Mouse (Mus musculus): ENCODE data around the gene Slco2a1. TPM values are rescaled to one million over a fixed set of nuclear protein-coding genes. Genes with fewer than 3 reads are reported as not detected.

Slco2a1 gene
- polyA plus RNA-seq, 1 experiment from 2014 or later: 0.31 TPM

GRCm38 (mm10) chr9:103038705-103039104 is 50.2 kb downstream of the Slco2a1 start:
- Histone ChIP-seq H3K27ac (ENCODE audit: low read depth, low read length) (no peak overlapping the region), H3K4me2 (no peak overlapping the region), H3K9me3 (ENCODE audit: control insufficient read depth, low read length) (no peaks in the 10 kb centered on the region), H3K9ac (ENCODE audit: low read length) (no peak overlapping the region), H3K27me3 (ENCODE audit: control insufficient read depth, insufficient read depth, low read length) (no peaks in the 10 kb centered on the region), H3K4me1 (ENCODE audit: control insufficient read depth, insufficient read depth, low read length) (no peaks in the 10 kb centered on the region), H3K4me3 (ENCODE audit: low read depth, low read length) (no peak overlapping the region), H3K36me3 (ENCODE audit: control insufficient read depth, insufficient read depth, low read length) (no peaks in the 10 kb centered on the region)
- ATAC-seq (ENCODE audit: low FRiP score) (no peak), DNase-seq (ENCODE audit: low spot score, missing footprints) (no peak)
- 86% methylated on average over 7 of the region's 7 CpGs for WGBS

- no peak overlapping the region for H3K27ac ChIP-seq (ENCODE audit: low read depth, low read length)
- WGBS: 90% methylated on average over 2 of the region's 2 CpGs
- DNase-seq (ENCODE audit: low spot score, missing footprints) (no peak), ATAC-seq (ENCODE audit: low FRiP score) (no peak)
- no peak overlapping the region for H3K4me3 ChIP-seq (ENCODE audit: low read depth, low read length)
- H3K36me3 ChIP-seq (ENCODE audit: control insufficient read depth, insufficient read depth, low read length): no peaks in the 10 kb centered on the region
- no peaks in the 10 kb centered on the region for H3K9me3 ChIP-seq (ENCODE audit: control insufficient read depth, low read length)
- H3K4me2 ChIP-seq: no peak overlapping the region
- H3K9ac ChIP-seq (ENCODE audit: low read length): no peak overlapping the region
- H3K27me3 ChIP-seq (ENCODE audit: control insufficient read depth, insufficient read depth, low read length): no peaks in the 10 kb centered on the region
- no peaks in the 10 kb centered on the region for H3K4me1 ChIP-seq (ENCODE audit: control insufficient read depth, insufficient read depth, low read length)
Observed at GRCm38 (mm10) chr9:103040581-103040980, 52.1 kb downstream of the Slco2a1 start.

GRCm38 (mm10) chr9:103045406-103045805 is 56.9 kb downstream of the Slco2a1 start:
- no peak for DNase-seq (ENCODE audit: low spot score, missing footprints)
- Histone ChIP-seq H3K36me3 (ENCODE audit: control insufficient read depth, insufficient read depth, low read length) (no peaks in the 10 kb centered on the region), H3K27ac (ENCODE audit: low read depth, low read length) (no peak overlapping the region), H3K4me2 (no peak overlapping the region), H3K27me3 (ENCODE audit: control insufficient read depth, insufficient read depth, low read length) (no peaks in the 10 kb centered on the region), H3K9me3 (ENCODE audit: control insufficient read depth, low read length) (no peaks in the 10 kb centered on the region), H3K4me1 (ENCODE audit: control insufficient read depth, insufficient read depth, low read length) (no peaks in the 10 kb centered on the region), H3K4me3 (ENCODE audit: low read depth, low read length) (no peak overlapping the region), H3K9ac (ENCODE audit: low read length) (no peak overlapping the region)
- 75% methylated on average over 1 of the region's 1 CpGs for WGBS
- no peak for ATAC-seq (ENCODE audit: low FRiP score)

- Histone ChIP-seq H3K4me1 (ENCODE audit: control insufficient read depth, insufficient read depth, low read length) (no peaks in the 10 kb centered on the region), H3K36me3 (ENCODE audit: control insufficient read depth, insufficient read depth, low read length) (no peaks in the 10 kb centered on the region), H3K9me3 (ENCODE audit: control insufficient read depth, low read length) (no peaks in the 10 kb centered on the region), H3K9ac (ENCODE audit: low read length) (no peak overlapping the region), H3K27ac (ENCODE audit: low read depth, low read length) (no peak overlapping the region), H3K4me3 (ENCODE audit: low read depth, low read length) (no peak overlapping the region), H3K27me3 (ENCODE audit: control insufficient read depth, insufficient read depth, low read length) (no peaks in the 10 kb centered on the region), H3K4me2 (no peak overlapping the region)
- ATAC-seq (ENCODE audit: low FRiP score) (no peak), DNase-seq (ENCODE audit: low spot score, missing footprints) (peak; percentile 26)
- 89% methylated on average over 7 of the region's 7 CpGs for WGBS
Observed at GRCm38 (mm10) chr9:103049049-103049511, 60.6 kb downstream of the Slco2a1 start.

GRCm38 (mm10) chr9:103053829-103054228 is 65.3 kb downstream of the Slco2a1 start:
- H3K27ac ChIP-seq (ENCODE audit: low read depth, low read length): no peak overlapping the region
- H3K4me2 ChIP-seq: no peak overlapping the region
- H3K4me3 ChIP-seq (ENCODE audit: low read depth, low read length): no peak overlapping the region
- no peaks in the 10 kb centered on the region for H3K27me3 ChIP-seq (ENCODE audit: control insufficient read depth, insufficient read depth, low read length)
- no peaks in the 10 kb centered on the region for H3K9me3 ChIP-seq (ENCODE audit: control insufficient read depth, low read length)
- DNase-seq (ENCODE audit: low spot score, missing footprints): peak; percentile 71
- H3K4me1 ChIP-seq (ENCODE audit: control insufficient read depth, insufficient read depth, low read length): no peaks in the 10 kb centered on the region
- ATAC-seq (ENCODE audit: low FRiP score): no peak
- H3K9ac ChIP-seq (ENCODE audit: low read length): no peak overlapping the region
- WGBS: 78% methylated on average over 7 of the region's 7 CpGs
- H3K36me3 ChIP-seq (ENCODE audit: control insufficient read depth, insufficient read depth, low read length): no peaks in the 10 kb centered on the region

- ATAC-seq (ENCODE audit: low FRiP score) (no peak), DNase-seq (ENCODE audit: low spot score, missing footprints) (peak; percentile 68)
- no peaks in the 10 kb centered on the region for H3K36me3 ChIP-seq (ENCODE audit: control insufficient read depth, insufficient read depth, low read length)
- H3K27ac ChIP-seq (ENCODE audit: low read depth, low read length): no peak overlapping the region
- WGBS: 69% methylated on average over 11 of the region's 11 CpGs
- H3K4me3 ChIP-seq (ENCODE audit: low read depth, low read length): no peak overlapping the region
- no peaks in the 10 kb centered on the region for H3K27me3 ChIP-seq (ENCODE audit: control insufficient read depth, insufficient read depth, low read length)
- H3K4me2 ChIP-seq: no peak overlapping the region
- no peaks in the 10 kb centered on the region for H3K4me1 ChIP-seq (ENCODE audit: control insufficient read depth, insufficient read depth, low read length)
- no peak overlapping the region for H3K9ac ChIP-seq (ENCODE audit: low read length)
- no peaks in the 10 kb centered on the region for H3K9me3 ChIP-seq (ENCODE audit: control insufficient read depth, low read length)
Observed at GRCm38 (mm10) chr9:103055061-103055460, 66.5 kb downstream of the Slco2a1 start.

GRCm38 (mm10) chr9:103056164-103056563 is 67.7 kb downstream of the Slco2a1 start:
- no peaks in the 10 kb centered on the region for H3K4me1 ChIP-seq (ENCODE audit: control insufficient read depth, insufficient read depth, low read length)
- WGBS: 93% methylated on average over 5 of the region's 5 CpGs

GRCm38 (mm10) chr9:103060551-103060950 is 72.0 kb downstream of the Slco2a1 start:
- no peak for DNase-seq (ENCODE audit: low spot score, missing footprints)

More at GRCm38 (mm10) chr9:103056164-103056563, 67.7 kb downstream of the Slco2a1 start:
- no peaks in the 10 kb centered on the region for H3K27me3 ChIP-seq (ENCODE audit: control insufficient read depth, insufficient read depth, low read length)
- no peak overlapping the region for H3K4me3 ChIP-seq (ENCODE audit: low read depth, low read length)
- ATAC-seq (ENCODE audit: low FRiP score) (no peak), DNase-seq (ENCODE audit: low spot score, missing footprints) (peak; percentile 78)
- no peak overlapping the region for H3K9ac ChIP-seq (ENCODE audit: low read length)
- no peaks in the 10 kb centered on the region for H3K36me3 ChIP-seq (ENCODE audit: control insufficient read depth, insufficient read depth, low read length)
- H3K27ac ChIP-seq (ENCODE audit: low read depth, low read length): no peak overlapping the region
- no peak overlapping the region for H3K4me2 ChIP-seq
- H3K9me3 ChIP-seq (ENCODE audit: control insufficient read depth, low read length): no peaks in the 10 kb centered on the region

GRCm38 (mm10) chr9:103061471-103062053 is 73.0 kb downstream of the Slco2a1 start:
- Histone ChIP-seq H3K9ac (ENCODE audit: low read length) (no peak overlapping the region), H3K9me3 (ENCODE audit: control insufficient read depth, low read length) (no peaks in the 10 kb centered on the region), H3K36me3 (ENCODE audit: control insufficient read depth, insufficient read depth, low read length) (no peaks in the 10 kb centered on the region), H3K4me2 (no peak overlapping the region), H3K27me3 (ENCODE audit: control insufficient read depth, insufficient read depth, low read length) (no peaks in the 10 kb centered on the region), H3K27ac (ENCODE audit: low read depth, low read length) (no peak overlapping the region), H3K4me3 (ENCODE audit: low read depth, low read length) (no peak overlapping the region), H3K4me1 (ENCODE audit: control insufficient read depth, insufficient read depth, low read length) (no peaks in the 10 kb centered on the region)
- 76% methylated on average over 5 of the region's 5 CpGs for WGBS
- DNase-seq (ENCODE audit: low spot score, missing footprints) (no peak), ATAC-seq (ENCODE audit: low FRiP score) (no peak)

More at GRCm38 (mm10) chr9:103060551-103060950, 72.0 kb downstream of the Slco2a1 start:
- ATAC-seq (ENCODE audit: low FRiP score): no peak
- no peaks in the 10 kb centered on the region for H3K4me1 ChIP-seq (ENCODE audit: control insufficient read depth, insufficient read depth, low read length)
- no peak overlapping the region for H3K27ac ChIP-seq (ENCODE audit: low read depth, low read length)
- no peaks in the 10 kb centered on the region for H3K36me3 ChIP-seq (ENCODE audit: control insufficient read depth, insufficient read depth, low read length)
- no peaks in the 10 kb centered on the region for H3K9me3 ChIP-seq (ENCODE audit: control insufficient read depth, low read length)
- WGBS: 74% methylated on average over 2 of the region's 2 CpGs
- no peak overlapping the region for H3K4me2 ChIP-seq
- H3K27me3 ChIP-seq (ENCODE audit: control insufficient read depth, insufficient read depth, low read length): no peaks in the 10 kb centered on the region
- H3K9ac ChIP-seq (ENCODE audit: low read length): no peak overlapping the region
- H3K4me3 ChIP-seq (ENCODE audit: low read depth, low read length): no peak overlapping the region
